Mouse (Mus musculus) neural tube, embryonic 12.5 days (tissue): ENCODE results near the gene Tspan8. TPM values are rescaled to one million over a fixed set of nuclear protein-coding genes. Genes with fewer than 3 reads are reported as not detected.
A peak's percentile ranks its signal among the peaks of the same experiment; 100 is the strongest.
"Not testable (repeated sequence)": the region's sequence is repeated elsewhere in the genome, so short reads cannot be mapped to it uniquely, and the experiment has no call there.

Source experiments
- ATAC-seq: fragments of 200-750 bp; cut with Nextera tagmentation; 2 replicates; pipeline ENCODE4 v1.8.0; 2017; ENCODE audit warnings: low read depth, mild to moderate bottlenecking, moderate TSS enrichment, moderate library complexity; ENCODE audit not compliant: low FRiP score
- H3K27ac ChIP-seq: fragments of 300-500 bp; sonication (generic); 2 replicates; pipeline ENCODE4 v1.5.1; 2016
- H3K27me3 ChIP-seq: fragments of 300-500 bp; sonication (generic); replicated peaks from 2 replicates; pipeline ENCODE4 v1.6.1; 2016; ENCODE audit warnings: mild to moderate bottlenecking
- H3K36me3 ChIP-seq: fragments of 300-500 bp; sonication (generic); 2 replicates; pipeline ENCODE4 v1.6.1; 2016; ENCODE audit warnings: mild to moderate bottlenecking
- H3K4me1 ChIP-seq: fragments of 300-500 bp; sonication (generic); 2 replicates; pipeline ENCODE4 v1.6.1; 2016
- H3K4me2 ChIP-seq: fragments of 300-500 bp; sonication (generic); replicated peaks from 2 replicates; pipeline ENCODE4 v1.6.1; 2016; ENCODE audit warnings: mild to moderate bottlenecking
- H3K4me3 ChIP-seq: fragments of 300-500 bp; sonication (generic); 2 replicates; pipeline ENCODE4 v1.5.1; 2016
- H3K9ac ChIP-seq: fragments of 300-500 bp; sonication (generic); 2 replicates; pipeline ENCODE4 v1.6.1; 2016; ENCODE audit warnings: mild to moderate bottlenecking
- H3K9me3 ChIP-seq: fragments of 300-500 bp; sonication (generic); 2 replicates; pipeline ENCODE4 v1.6.1; 2016; ENCODE audit warnings: mild to moderate bottlenecking
- WGBS: fragments of 180-500 bp; shearing (Covaris S2); methylation state at CpG from one replicate; pipeline ENCODE4 v1.1.7; 2016; 5-methylcytosine and 5-hydroxymethylcytosine counted together
- polyA plus RNA-seq: library from polyadenylated mRNA; unstranded; fragments of >200 nt; fragmentation: Nextera tagmentation; extraction: Ambion mirVana; gene quantifications from 2 replicates; pipeline ENCODE4 v1.2.1, GENCODE M21; 2016

Gene Tspan8
- 0.38 and 0.56 TPM in 2 replicates for polyA plus RNA-seq

DNA sequence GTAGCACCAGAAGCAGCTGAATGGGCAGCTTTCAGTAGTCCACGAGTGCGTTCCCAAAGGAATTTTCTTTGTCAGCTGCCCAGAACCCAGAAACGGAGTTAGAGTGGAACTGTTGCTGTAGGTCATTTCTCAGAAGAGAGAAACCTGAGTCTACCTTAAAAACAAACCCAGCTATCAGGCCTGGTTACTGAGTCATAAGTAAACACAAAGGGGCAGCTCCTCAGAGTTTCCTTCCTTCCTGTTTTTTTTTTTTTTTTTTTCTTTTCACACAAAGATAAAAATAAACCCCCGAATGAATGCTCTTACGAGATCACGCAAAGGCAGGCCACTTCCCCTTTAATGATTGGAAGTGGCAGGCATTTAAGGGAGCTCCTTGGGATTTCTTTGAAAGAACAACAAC lies at the start of gene Tspan8:
TSS of gene Tspan8 (plus strand) at position 322 of the 400 bp plus-strand sequence.
- H3K9ac ChIP-seq, result no peak within 1 kb of the TSS
- WGBS, result 68% methylated on average over 6 of the region's 6 CpGs
- no peaks in the 10 kb centered on the region for H3K9me3 ChIP-seq
- H3K4me3 ChIP-seq, result no peak within 1 kb of the TSS
- no peak within 1 kb of the TSS for H3K27ac ChIP-seq
- H3K4me2 ChIP-seq, result no peak within 1 kb of the TSS
- H3K4me1 ChIP-seq, result no peaks in the 10 kb centered on the region
- H3K36me3 ChIP-seq, result no peaks in the 10 kb centered on the region
- ATAC-seq, result no peak
- H3K27me3 ChIP-seq, result no peaks in the 10 kb centered on the region

DNA sequence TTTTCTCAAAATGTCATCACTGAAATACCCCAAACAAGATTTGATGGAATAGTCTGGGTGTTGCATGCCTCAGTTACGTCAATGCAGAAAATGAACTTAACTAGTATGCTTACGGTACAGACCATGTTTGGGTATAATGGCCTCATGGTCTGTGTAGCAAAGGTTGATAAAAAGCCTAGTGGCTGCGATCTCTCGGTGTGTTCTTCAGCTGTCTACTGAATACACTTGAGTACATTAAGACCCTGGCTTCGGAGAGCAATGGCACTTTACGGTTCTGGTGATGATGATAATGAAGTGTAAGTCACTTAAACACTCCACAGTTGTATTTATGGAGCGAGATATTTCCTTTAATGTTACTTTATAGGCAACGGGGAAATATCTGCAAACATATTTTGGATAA lies 46.6 kb upstream of the Tspan8 start:
- Histone ChIP-seq H3K4me1 (no peaks in the 10 kb centered on the region), H3K4me3 (no peak overlapping the region), H3K9ac (no peak overlapping the region), H3K4me2 (no peak overlapping the region), H3K36me3 (no peaks in the 10 kb centered on the region), H3K9me3 (no peaks in the 10 kb centered on the region), H3K27me3 (no peaks in the 10 kb centered on the region), H3K27ac (no peak overlapping the region)
- WGBS, result 93% methylated on average over 8 of the region's 8 CpGs
- no peak for ATAC-seq

DNA sequence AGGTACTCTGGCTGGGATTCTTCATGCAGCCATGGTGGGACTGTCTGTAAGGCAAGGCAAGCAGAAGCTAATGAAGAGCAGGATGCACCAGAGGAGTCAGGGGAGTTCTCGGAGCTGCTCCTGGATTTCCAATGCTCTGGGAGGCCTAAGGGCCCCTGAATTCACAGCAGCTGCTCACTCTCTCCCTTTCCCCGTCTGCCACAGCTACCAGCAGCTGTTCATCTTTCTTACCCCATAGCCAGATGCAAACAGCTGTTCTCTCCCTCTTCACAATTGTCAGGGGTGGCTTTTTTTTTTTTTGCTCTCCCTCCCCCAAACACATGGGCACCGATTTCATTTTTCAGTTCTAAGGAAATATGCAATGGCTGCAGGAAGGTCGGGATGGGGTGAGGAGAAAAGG lies 42.2 kb upstream of the Tspan8 start:
- ATAC-seq, result no peak
- Histone ChIP-seq H3K4me1 (peaks cover 6% of the 10 kb centered on the region; the same call in 1 of the 2 replicates), H3K27ac (no peak overlapping the region), H3K9me3 (no peaks in the 10 kb centered on the region), H3K4me3 (no peak overlapping the region), H3K36me3 (no peaks in the 10 kb centered on the region), H3K27me3 (no peaks in the 10 kb centered on the region), H3K4me2 (no peak overlapping the region), H3K9ac (no peak overlapping the region)
- WGBS, result 58% methylated on average over 4 of the region's 4 CpGs

DNA sequence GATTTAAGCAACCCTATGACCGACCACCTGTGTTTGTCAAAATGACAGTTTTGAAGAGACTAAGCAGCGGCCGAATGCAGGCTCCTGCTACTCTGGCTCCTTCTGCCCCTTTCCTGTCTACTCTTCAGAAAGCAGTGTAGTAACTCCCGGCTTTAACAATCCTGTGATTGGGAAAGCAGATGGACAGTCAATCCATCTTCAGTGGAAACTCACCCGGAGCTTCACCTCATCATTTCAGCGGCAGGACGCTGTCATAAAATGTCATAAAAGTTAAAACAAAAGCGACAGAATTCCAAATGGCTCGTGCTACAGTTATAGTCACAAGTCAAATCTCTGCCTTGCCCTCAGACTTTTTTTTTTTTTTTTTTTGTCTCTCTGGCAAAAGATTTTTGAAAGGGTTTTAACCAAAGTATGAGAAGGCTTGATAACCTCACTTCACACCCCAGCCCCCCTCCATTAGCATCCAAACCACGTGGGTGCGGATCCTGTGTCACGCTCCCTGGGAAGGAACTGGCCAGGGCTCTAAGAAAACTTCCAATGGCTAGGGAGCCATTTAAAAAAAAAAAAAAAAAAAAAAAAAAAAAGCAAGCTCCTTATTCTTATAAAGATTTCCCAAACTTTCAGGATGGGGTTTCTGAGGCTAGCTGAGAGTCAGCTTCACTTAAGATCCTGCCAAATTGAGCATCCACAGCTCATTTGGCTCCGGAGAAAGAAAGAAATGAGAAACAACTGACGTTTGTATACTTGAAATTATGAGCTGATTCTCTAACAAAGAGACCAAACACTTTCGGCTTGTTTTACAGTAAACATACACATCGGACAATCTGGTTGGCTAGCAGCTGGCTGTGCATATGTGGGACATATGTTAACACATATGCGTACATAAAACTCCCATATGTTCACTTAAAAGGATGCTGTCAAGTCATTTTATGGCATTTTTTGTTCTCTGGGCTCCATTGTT lies 40.4 kb upstream of the Tspan8 start:
- Histone ChIP-seq H3K36me3 (no peaks in the 10 kb centered on the region), H3K4me2 (peak overlapping the region; percentile 12; the same call in 1 of the 2 replicates), H3K27me3 (no peaks in the 10 kb centered on the region), H3K9me3 (no peaks in the 10 kb centered on the region), H3K27ac (no peak overlapping the region), H3K4me1 (peaks cover 6% of the 10 kb centered on the region; the same call in 1 of the 2 replicates), H3K4me3 (no peak overlapping the region), H3K9ac (no peak overlapping the region)
- WGBS, result 34% methylated on average over 17 of the region's 17 CpGs
- no peak for ATAC-seq

DNA sequence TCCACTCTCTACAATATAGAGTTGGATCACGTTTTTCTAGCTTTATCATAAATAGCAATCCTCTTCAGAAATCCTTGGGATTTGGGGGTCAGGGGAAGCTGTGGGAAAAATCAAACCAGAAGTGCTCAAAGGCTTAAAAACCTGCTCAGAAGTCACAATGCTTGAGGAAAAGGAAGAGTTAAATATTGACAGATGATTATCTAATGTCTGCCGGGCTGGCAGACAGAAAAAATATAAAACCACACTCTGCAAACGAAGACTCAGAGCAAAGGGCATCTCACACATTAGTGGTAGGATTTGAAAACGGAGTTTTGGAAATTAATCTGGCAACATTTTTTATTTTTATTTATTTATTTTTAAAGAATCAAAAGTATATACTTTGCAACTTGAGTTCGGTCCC lies 39.3 kb upstream of the Tspan8 start:
- Histone ChIP-seq H3K27ac (no peak overlapping the region), H3K9me3 (no peaks in the 10 kb centered on the region), H3K36me3 (no peaks in the 10 kb centered on the region), H3K9ac (no peak overlapping the region), H3K4me2 (no peak overlapping the region), H3K4me1 (peaks cover 6% of the 10 kb centered on the region; the same call in 1 of the 2 replicates), H3K4me3 (no peak overlapping the region), H3K27me3 (no peaks in the 10 kb centered on the region)
- no peak for ATAC-seq
- WGBS, result 76% methylated on average over 5 of the region's 5 CpGs

DNA sequence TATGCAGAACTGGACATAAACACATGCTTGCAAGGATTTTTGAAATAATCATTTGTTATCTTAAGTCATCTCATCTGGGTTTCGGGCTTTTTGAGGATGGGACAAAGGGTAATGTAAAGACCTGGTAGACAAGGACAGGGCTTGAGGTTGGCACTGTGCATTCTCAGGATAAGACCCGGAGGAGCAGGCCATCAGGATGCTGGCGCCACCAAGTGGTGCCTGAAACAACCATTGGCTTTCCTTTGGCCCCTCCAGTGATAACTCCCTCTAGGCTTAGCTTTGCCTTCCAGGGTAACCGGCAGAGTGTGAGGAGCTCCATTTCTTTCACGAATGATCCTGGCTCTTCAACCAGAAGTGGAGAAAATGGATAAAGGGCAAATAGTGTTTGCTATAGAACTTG lies 38.0 kb upstream of the Tspan8 start:
- ATAC-seq, result no peak
- H3K27ac ChIP-seq, result no peak overlapping the region
- no peak overlapping the region for H3K9ac ChIP-seq
- no peaks in the 10 kb centered on the region for H3K27me3 ChIP-seq
- H3K9me3 ChIP-seq, result no peaks in the 10 kb centered on the region
- no peak overlapping the region for H3K4me3 ChIP-seq
- H3K4me2 ChIP-seq, result no peak overlapping the region
- no peaks in the 10 kb centered on the region for H3K36me3 ChIP-seq
- WGBS, result 41% methylated on average over 5 of the region's 5 CpGs
- H3K4me1 ChIP-seq, result peaks cover 6% of the 10 kb centered on the region; the same call in 1 of the 2 replicates

DNA sequence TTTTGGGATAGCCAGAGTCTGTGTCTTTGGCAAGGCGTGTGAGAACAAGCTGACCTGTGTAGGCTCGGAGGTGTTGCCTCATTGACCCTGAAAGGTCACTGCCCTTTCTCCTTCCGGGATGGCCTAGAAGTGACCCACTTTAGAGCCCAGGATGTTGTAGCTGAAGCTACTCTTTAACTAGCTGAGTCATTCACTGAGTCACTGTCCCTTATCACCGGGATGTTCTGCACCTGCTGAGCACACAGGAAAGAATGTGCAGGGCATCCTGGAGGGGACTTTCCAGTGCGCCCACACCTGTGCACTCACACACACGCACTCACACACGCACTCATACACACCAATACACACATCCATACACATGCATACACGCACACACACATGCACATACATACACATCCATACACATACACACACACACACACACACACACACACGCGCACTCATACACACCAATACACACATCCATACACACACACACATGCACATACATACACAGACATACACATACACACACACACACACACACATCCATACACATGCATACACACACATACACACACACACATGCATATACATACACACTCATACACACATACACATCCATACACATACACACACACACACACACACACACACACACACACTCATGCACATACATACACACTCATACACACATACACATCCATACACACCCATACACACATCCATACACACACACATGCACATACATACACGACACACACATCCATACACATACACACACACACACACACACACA lies 36.2 kb upstream of the Tspan8 start:
- no peak overlapping the region for H3K4me2 ChIP-seq
- H3K9me3 ChIP-seq, result no peaks in the 10 kb centered on the region
- H3K4me1 ChIP-seq, result peaks cover 5% of the 10 kb centered on the region; the same call in 1 of the 2 replicates
- H3K36me3 ChIP-seq, result no peaks in the 10 kb centered on the region
- H3K27me3 ChIP-seq, result no peaks in the 10 kb centered on the region
- no peak overlapping the region for H3K27ac ChIP-seq
- 80% methylated on average over 11 of the region's 11 CpGs for WGBS
- ATAC-seq, result 0 out of 2 replicates have a peak, but pooled peaks have one; percentile 29
- H3K9ac ChIP-seq, result no peak overlapping the region
- H3K4me3 ChIP-seq, result no peak overlapping the region

DNA sequence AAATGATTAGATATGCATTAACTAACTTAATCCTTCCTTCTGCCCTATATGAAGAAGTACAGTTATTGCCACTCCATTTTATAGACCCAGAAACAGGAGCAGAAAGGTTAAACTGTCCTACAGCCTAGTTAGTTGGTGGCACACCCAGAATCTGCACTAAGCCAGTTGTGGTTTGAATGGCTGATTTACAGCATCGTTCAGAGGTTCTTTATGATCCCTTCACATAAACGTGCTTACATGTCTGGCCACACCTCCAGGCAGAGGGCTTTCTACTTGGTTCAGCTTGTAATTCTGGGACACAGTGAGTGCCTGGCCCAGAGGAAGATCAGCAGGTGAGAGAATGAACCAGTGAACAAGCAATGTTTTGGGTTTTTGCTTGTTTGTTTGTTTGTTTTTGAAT lies 33.4 kb upstream of the Tspan8 start:
- 39% methylated on average over 2 of the region's 2 CpGs for WGBS
- ATAC-seq, result no peak
- H3K27ac ChIP-seq, result no peak overlapping the region

DNA sequence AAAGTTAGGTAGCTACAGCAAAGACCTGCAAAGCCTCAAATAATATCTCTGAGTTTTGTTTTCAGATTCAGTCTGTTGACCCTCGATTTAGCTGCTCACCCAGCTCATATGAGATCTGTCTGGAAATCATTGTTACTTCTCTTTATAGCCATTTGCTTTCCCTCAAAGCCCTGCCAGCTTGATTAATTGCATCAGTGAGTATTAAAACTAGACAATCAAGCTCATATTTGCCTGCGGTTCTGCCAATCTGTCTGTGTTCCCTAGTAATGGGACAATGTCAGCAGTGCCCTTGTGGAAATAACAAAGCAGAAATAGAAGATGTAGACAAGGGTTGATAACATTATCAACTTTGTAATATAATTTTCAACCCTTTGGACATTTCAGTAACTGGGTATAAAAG lies 25.8 kb upstream of the Tspan8 start:
- H3K4me3 ChIP-seq, result no peak overlapping the region
- WGBS, result 64% methylated on average over 2 of the region's 2 CpGs
- no peak overlapping the region for H3K27ac ChIP-seq
- H3K4me1 ChIP-seq, result no peaks in the 10 kb centered on the region
- no peak for ATAC-seq
- H3K4me2 ChIP-seq, result no peak overlapping the region
- H3K27me3 ChIP-seq, result no peaks in the 10 kb centered on the region
- no peaks in the 10 kb centered on the region for H3K36me3 ChIP-seq
- no peaks in the 10 kb centered on the region for H3K9me3 ChIP-seq
- H3K9ac ChIP-seq, result no peak overlapping the region

More for the DNA sequence above, 33.4 kb upstream of the Tspan8 start:
- no peak overlapping the region for H3K9ac ChIP-seq
- no peaks in the 10 kb centered on the region for H3K27me3 ChIP-seq
- no peak overlapping the region for H3K4me2 ChIP-seq
- no peaks in the 10 kb centered on the region for H3K36me3 ChIP-seq
- H3K4me3 ChIP-seq, result no peak overlapping the region
- no peaks in the 10 kb centered on the region for H3K9me3 ChIP-seq
- no peaks in the 10 kb centered on the region for H3K4me1 ChIP-seq

DNA sequence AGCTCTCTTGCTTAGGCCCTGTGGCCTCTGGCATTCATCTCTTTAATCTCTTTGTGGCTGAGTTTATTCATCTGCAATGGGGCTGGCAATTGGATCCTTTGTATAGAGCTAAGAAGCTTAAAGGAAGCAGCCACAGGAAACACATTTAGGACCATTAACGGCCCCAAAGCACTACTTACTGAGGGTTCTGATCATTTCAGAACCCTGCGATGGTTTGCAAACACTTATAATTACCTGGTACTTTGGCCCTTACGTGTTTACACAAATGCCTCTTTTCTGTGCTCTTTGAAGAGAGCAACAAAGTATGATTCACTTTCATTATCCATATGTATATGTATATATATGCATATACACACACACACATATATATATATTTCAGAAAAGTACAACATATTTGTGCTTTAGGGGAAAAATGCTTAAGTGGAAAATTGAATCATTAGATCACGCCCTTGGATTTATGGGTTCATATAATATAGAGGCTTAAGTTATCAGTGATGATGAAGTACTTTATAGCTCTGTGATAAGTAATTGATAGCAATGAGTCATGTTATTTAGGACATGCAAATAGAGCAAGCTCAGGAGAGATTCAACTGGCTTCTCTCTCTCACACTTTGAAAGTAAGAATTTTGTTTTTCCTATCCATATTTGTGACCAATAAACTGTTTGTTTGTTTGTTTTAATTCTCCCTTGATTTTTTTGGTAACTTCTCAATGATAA lies 20.4 kb upstream of the Tspan8 start:
- Histone ChIP-seq H3K9me3 (no peaks in the 10 kb centered on the region), H3K27ac (no peak overlapping the region), H3K4me1 (no peaks in the 10 kb centered on the region), H3K36me3 (no peaks in the 10 kb centered on the region), H3K9ac (no peak overlapping the region), H3K4me2 (no peak overlapping the region), H3K27me3 (no peaks in the 10 kb centered on the region), H3K4me3 (no peak overlapping the region)
- ATAC-seq, result no peak
- 67% methylated on average over 4 of the region's 4 CpGs for WGBS

DNA sequence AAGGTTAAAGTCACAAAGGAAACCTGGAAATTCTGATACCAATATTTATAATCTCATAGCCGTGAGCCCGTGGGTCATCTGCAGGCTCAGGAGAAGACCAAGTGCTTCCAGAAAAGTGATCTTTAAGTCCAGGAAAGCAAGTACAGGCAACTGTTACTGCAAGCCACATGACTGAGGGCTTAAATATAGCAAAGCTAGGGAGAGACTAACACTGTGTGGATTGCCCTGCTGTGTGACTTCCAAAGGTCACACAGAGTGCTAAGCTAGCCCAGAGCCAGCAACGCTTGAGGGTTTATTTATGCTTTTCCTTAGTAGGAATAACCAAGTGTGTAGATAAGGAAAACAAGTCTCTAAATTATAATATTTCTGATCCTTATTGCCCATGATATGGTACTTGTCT lies 15.2 kb upstream of the Tspan8 start:
- no peak overlapping the region for H3K9ac ChIP-seq
- no peaks in the 10 kb centered on the region for H3K9me3 ChIP-seq
- H3K4me2 ChIP-seq, result no peak overlapping the region
- ATAC-seq, result no peak
- WGBS, result 79% methylated on average over 3 of the region's 3 CpGs
- no peaks in the 10 kb centered on the region for H3K4me1 ChIP-seq
- H3K4me3 ChIP-seq, result no peak overlapping the region
- no peaks in the 10 kb centered on the region for H3K27me3 ChIP-seq
- no peak overlapping the region for H3K27ac ChIP-seq
- H3K36me3 ChIP-seq, result no peaks in the 10 kb centered on the region

DNA sequence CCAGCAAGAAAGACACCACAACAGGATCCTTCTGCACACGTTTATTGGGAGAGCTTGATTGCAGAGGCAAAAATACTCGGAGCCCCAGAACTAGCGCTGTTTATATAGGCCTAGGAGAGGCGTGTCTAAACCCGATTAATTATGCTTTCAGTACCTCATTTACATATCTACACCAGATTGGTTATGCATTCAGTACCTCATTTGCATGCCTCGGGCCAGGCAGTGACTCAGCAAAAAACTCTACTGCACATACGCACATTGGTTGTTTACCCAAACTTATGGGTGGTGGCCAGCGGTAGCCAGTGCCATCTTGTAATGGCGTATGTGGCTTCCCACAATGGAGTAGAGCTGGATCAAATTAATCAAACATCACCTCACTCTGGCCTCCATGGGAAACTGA lies 13.6 kb upstream of the Tspan8 start:
- WGBS, result 81% methylated on average over 9 of the region's 9 CpGs
- H3K9me3 ChIP-seq, H3K4me3 ChIP-seq, ATAC-seq, H3K9ac ChIP-seq, H3K27ac ChIP-seq, H3K27me3 ChIP-seq, H3K36me3 ChIP-seq, H3K4me1 ChIP-seq, H3K4me2 ChIP-seq: not testable (repeated sequence)
